Mouse (Mus musculus): ENCODE measurements around the gene Grk1. TPM values are rescaled to one million over a fixed set of nuclear protein-coding genes. Genes with fewer than 3 reads are reported as not detected.

Gene Grk1
- total and polyA plus RNA-seq, 3 experiments, result not detected

GRCm38 (mm10) chr8:13462392-13462791 is 57.5 kb downstream of the Grk1 start:
- no peak for TF ChIP-seq PAX5 (IDR thresholded peaks at IDR 0.05; ENCODE audit: low read length)
- TF ChIP-seq MEF2A (IDR thresholded peaks at IDR 0.05; ENCODE audit: borderline replicate concordance, low read depth, low read length), result no peak
- no peak for TF ChIP-seq ELF1 (IDR thresholded peaks at IDR 0.05; ENCODE audit: low read depth, low read length)
- TF ChIP-seq ZMIZ1 (IDR thresholded peaks at IDR 0.05; ENCODE audit: low read depth, low read length), result no peak
- TF ChIP-seq UBTF (IDR thresholded peaks at IDR 0.05; ENCODE audit: low read depth, low read length), result no peak
- TF ChIP-seq MAZ (IDR thresholded peaks at IDR 0.05; ENCODE audit: low read depth, low read length), result no peak
- no peak for TF ChIP-seq TCF12 (IDR thresholded peaks at IDR 0.05; ENCODE audit: low read depth, low read length)
- H3K4me3 ChIP-seq (replicated peaks in 1 of 3; ENCODE audit: low read depth in 2 of 3, low read length in 2 of 3, poor library complexity in 1 of 3), result no peak overlapping the region
- peaks cover 68% of the 10 kb centered on the region for H3K27me3 ChIP-seq (replicated peaks)
- dilution Hi-C loops (cut with MboI; ENCODE audit: extremely low pct_ligation_motif_present, extremely low pct_unique_long_range_greater_than_20kb, low sequenced_read_pairs), result no loop called here
- H3K9ac ChIP-seq (ENCODE audit: insufficient read depth, low read depth), result no peak overlapping the region
- H3K79me2 ChIP-seq (replicated peaks; ENCODE audit: control insufficient read depth, extremely low read depth, insufficient read depth, poor library complexity, severe bottlenecking), result no peaks in the 10 kb centered on the region
- no peak for DNase-seq (ENCODE audit: extremely low read depth)
- peaks cover 3 to 24% of the 10 kb centered on the region in 2 experiments for H3K4me1 ChIP-seq (ENCODE audit: control insufficient read depth in 1 of 2, insufficient read depth in 2 of 2)
- in situ Hi-C loops (cut with MboI; ENCODE audit: low pct_ligation_motif_present, low pct_unique_long_range_greater_than_20kb, low sequenced_read_pairs), result loop anchor here (10.0 kb wide), 1 partner anchor 282 kb away; no protein-coding TSS in a partner anchor
- H3K36me3 ChIP-seq (replicated peaks in 1 of 2; ENCODE audit: control insufficient read depth in 1 of 2, insufficient read depth in 1 of 2, low read length in 1 of 2), result no peaks in the 10 kb centered on the region
- H3K4me2 ChIP-seq (ENCODE audit: insufficient read depth, low read depth, poor library complexity, severe bottlenecking), result no peak overlapping the region
- no peak overlapping the region for H3K27ac ChIP-seq (ENCODE audit: insufficient read depth, low read depth)
- no peaks in the 10 kb centered on the region for H3K9me3 ChIP-seq (replicated peaks; ENCODE audit: low read length)

- no peak overlapping the region for H3K27ac ChIP-seq (ENCODE audit: insufficient read depth, low read depth)
- dilution Hi-C loops (cut with MboI; ENCODE audit: extremely low pct_ligation_motif_present, extremely low pct_unique_long_range_greater_than_20kb, low sequenced_read_pairs) (no loop called here), in situ Hi-C loops (cut with MboI; ENCODE audit: low pct_ligation_motif_present, low pct_unique_long_range_greater_than_20kb, low sequenced_read_pairs) (loop anchor here (10.0 kb wide), 1 partner anchor 279 kb away; no protein-coding TSS in a partner anchor)
- peaks cover 66% of the 10 kb centered on the region for H3K27me3 ChIP-seq (replicated peaks)
- no peaks in the 10 kb centered on the region for H3K9me3 ChIP-seq (replicated peaks; ENCODE audit: low read length)
- DNase-seq (ENCODE audit: extremely low read depth), result no peak
- H3K4me3 ChIP-seq (replicated peaks in 1 of 3; ENCODE audit: low read depth in 2 of 3, low read length in 2 of 3, poor library complexity in 1 of 3), result no peak overlapping the region
- no peak for TF ChIP-seq RCOR1 (conservative IDR thresholded peaks at IDR 0.05; ENCODE audit: low read depth, low read length)
- no peaks in the 10 kb centered on the region for H3K36me3 ChIP-seq (replicated peaks in 1 of 2; ENCODE audit: control insufficient read depth in 1 of 2, insufficient read depth in 1 of 2, low read length in 1 of 2)
- no peaks in the 10 kb centered on the region for H3K79me2 ChIP-seq (replicated peaks; ENCODE audit: control insufficient read depth, extremely low read depth, insufficient read depth, poor library complexity, severe bottlenecking)
- no peak overlapping the region for H3K9ac ChIP-seq (ENCODE audit: insufficient read depth, low read depth)
- no peak overlapping the region for H3K4me2 ChIP-seq (ENCODE audit: insufficient read depth, low read depth, poor library complexity, severe bottlenecking)
- H3K4me1 ChIP-seq (ENCODE audit: control insufficient read depth in 1 of 2, insufficient read depth in 2 of 2), result peaks cover 3 to 24% of the 10 kb centered on the region in 2 experiments
These were observed 60.4 kb downstream of the Grk1 start for GRCm38 (mm10) chr8:13465324-13465723.

GRCm38 (mm10) chr8:13466989-13467388 is 62.1 kb downstream of the Grk1 start:
- no peaks in the 10 kb centered on the region for H3K36me3 ChIP-seq (replicated peaks in 1 of 2; ENCODE audit: control insufficient read depth in 1 of 2, insufficient read depth in 1 of 2, low read length in 1 of 2)
- DNase-seq (ENCODE audit: extremely low read depth), result no peak
- in situ Hi-C loops (cut with MboI; ENCODE audit: low pct_ligation_motif_present, low pct_unique_long_range_greater_than_20kb, low sequenced_read_pairs) (loop anchor here (10.0 kb wide), 1 partner anchor 278 kb away; no protein-coding TSS in a partner anchor), dilution Hi-C loops (cut with MboI; ENCODE audit: extremely low pct_ligation_motif_present, extremely low pct_unique_long_range_greater_than_20kb, low sequenced_read_pairs) (no loop called here)
- TF ChIP-seq SMC3 (IDR thresholded peaks at IDR 0.05; ENCODE audit: low read depth, low read length) (peak; percentile 41), CTCF (conservative IDR thresholded peaks at IDR 0.05 in 1 of 2, IDR thresholded peaks at IDR 0.05 in 1 of 2; ENCODE audit: low read depth in 2 of 2, low read length in 2 of 2) (peak in 1 of 2 experiments; percentile 60; a peak in 3 of 4 replicates), RAD21 (IDR thresholded peaks at IDR 0.05; ENCODE audit: low read depth, low read length) (peak; percentile 49), CHD2 (IDR thresholded peaks at IDR 0.05; ENCODE audit: low read length) (no peak)
- no peak overlapping the region for H3K4me2 ChIP-seq (ENCODE audit: insufficient read depth, low read depth, poor library complexity, severe bottlenecking)
- H3K9ac ChIP-seq (ENCODE audit: insufficient read depth, low read depth), result no peak overlapping the region
- H3K9me3 ChIP-seq (replicated peaks; ENCODE audit: low read length), result no peaks in the 10 kb centered on the region
- no peaks in the 10 kb centered on the region for H3K79me2 ChIP-seq (replicated peaks; ENCODE audit: control insufficient read depth, extremely low read depth, insufficient read depth, poor library complexity, severe bottlenecking)
- peaks cover 5 to 17% of the 10 kb centered on the region in 2 experiments for H3K4me1 ChIP-seq (ENCODE audit: control insufficient read depth in 1 of 2, insufficient read depth in 2 of 2)
- H3K27ac ChIP-seq (ENCODE audit: insufficient read depth, low read depth), result no peak overlapping the region
- H3K27me3 ChIP-seq (replicated peaks), result peaks cover 66% of the 10 kb centered on the region
- no peak overlapping the region for H3K4me3 ChIP-seq (replicated peaks in 1 of 3; ENCODE audit: low read depth in 2 of 3, low read length in 2 of 3, poor library complexity in 1 of 3)
